ENCODE assay signal across 17 mouse cellular contexts in the genomic region with DNA sequence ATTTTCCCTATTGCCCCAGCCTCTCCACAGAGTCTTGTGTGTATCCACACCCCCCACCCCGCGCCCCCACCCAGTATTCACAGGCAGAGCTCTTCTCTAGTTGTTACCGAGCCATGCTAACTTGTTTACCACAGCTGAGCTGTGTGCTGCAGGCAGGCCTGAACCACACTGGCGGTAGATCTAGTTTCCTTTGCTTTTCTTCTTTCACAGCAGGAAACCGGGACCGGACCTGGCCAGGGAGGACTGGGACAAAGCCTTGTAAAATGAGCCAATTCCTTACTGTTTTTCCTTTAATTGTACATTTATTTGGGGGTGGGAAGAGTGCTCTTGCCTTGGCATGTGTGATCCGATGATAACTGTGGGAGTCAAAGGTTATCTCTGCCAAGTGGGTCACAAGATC.
"Had no signal": no experiment of that assay in that cellular context is flagged by ENCODE, and none has a peak within 500 bp of the region (broad histone marks: within the 10 kb centered on the region; RNA-seq: fewer than 3 reads in every experiment).

No protein-coding gene starts in this region.

- H3K4me1 ChIP-seq: midbrain, embryonic 12.5 days; midbrain, embryonic 15.5 days; neural tube, embryonic 15.5 days; stomach, embryonic 15.5 days had no signal

- H3K9me3 ChIP-seq: liver, embryonic 13.5 days; midbrain, embryonic 12.5 days; midbrain, embryonic 15.5 days; neural tube, embryonic 12.5 days; neural tube, embryonic 15.5 days; stomach, embryonic 15.5 days had no signal

- H3K36me3 ChIP-seq: liver, embryonic 13.5 days; midbrain, embryonic 12.5 days; midbrain, embryonic 15.5 days; neural tube, embryonic 12.5 days; neural tube, embryonic 15.5 days; stomach, embryonic 15.5 days had no signal

- ATAC-seq: lung, postnatal 0 days; midbrain, embryonic 15.5 days had no signal

- H3K4me2 ChIP-seq: liver, embryonic 13.5 days; midbrain, embryonic 12.5 days; midbrain, embryonic 15.5 days; neural tube, embryonic 12.5 days; neural tube, embryonic 15.5 days; stomach, embryonic 15.5 days had no signal

- H3K27ac ChIP-seq: liver, embryonic 13.5 days; midbrain, embryonic 12.5 days; midbrain, embryonic 15.5 days; neural tube, embryonic 12.5 days; neural tube, embryonic 15.5 days; stomach, embryonic 15.5 days had no signal

- DNase-seq: kidney, adult 18-20 months; kidney, adult 9 months; kidney, postnatal 14 days; kidney, postnatal 4 days; left cerebral cortex, postnatal 4 days; liver, embryonic 13.5 days; lung, adult 2 months; right cerebral cortex, adult 18-20 months; right cerebral cortex, postnatal 14 days; spleen, adult 18-20 months; thymus, postnatal 25 days had no signal

- H3K4me3 ChIP-seq: liver, embryonic 13.5 days; midbrain, embryonic 12.5 days; midbrain, embryonic 15.5 days; neural tube, embryonic 12.5 days; neural tube, embryonic 15.5 days; stomach, embryonic 15.5 days had no signal

- H3K9ac ChIP-seq: liver, embryonic 13.5 days; midbrain, embryonic 12.5 days; midbrain, embryonic 15.5 days; neural tube, embryonic 12.5 days; neural tube, embryonic 15.5 days; stomach, embryonic 15.5 days had no signal

- H3K27me3 ChIP-seq: liver, embryonic 13.5 days; midbrain, embryonic 12.5 days; midbrain, embryonic 15.5 days; neural tube, embryonic 12.5 days; neural tube, embryonic 15.5 days; stomach, embryonic 15.5 days had no signal
